Mouse (Mus musculus): ENCODE data around the gene Btbd35f1.
"Not testable (repeated sequence)": the region's sequence is repeated elsewhere in the genome, so short reads cannot be mapped to it uniquely, and the experiment has no call there.

The Btbd35f1 gene

DNA sequence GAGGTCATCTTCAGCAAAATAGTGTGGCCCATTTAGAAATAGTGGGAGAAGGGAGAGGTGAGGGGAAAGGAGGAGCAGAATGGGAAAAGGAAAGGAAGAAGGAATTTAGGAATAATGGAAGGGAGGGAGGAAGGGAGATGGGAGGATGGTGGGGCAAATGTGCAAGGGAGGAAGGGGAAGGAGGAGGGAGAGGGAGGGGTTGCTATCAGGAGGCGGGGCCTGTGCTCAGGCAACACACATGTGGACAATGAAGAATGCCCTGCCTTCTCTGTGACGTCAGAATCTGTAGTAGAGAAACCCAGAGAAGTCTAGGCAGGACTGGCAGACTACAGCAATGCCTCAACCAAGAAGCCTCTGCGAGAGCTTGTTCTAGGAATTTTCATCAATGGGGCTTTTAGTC is at the start of gene Btbd35f1:
Gene Btbd35f1 (plus strand): TSS at position 301 of the 400 bp plus-strand sequence.
- not testable (repeated sequence) for DNase-seq (ENCODE audit: low spot score)

DNA sequence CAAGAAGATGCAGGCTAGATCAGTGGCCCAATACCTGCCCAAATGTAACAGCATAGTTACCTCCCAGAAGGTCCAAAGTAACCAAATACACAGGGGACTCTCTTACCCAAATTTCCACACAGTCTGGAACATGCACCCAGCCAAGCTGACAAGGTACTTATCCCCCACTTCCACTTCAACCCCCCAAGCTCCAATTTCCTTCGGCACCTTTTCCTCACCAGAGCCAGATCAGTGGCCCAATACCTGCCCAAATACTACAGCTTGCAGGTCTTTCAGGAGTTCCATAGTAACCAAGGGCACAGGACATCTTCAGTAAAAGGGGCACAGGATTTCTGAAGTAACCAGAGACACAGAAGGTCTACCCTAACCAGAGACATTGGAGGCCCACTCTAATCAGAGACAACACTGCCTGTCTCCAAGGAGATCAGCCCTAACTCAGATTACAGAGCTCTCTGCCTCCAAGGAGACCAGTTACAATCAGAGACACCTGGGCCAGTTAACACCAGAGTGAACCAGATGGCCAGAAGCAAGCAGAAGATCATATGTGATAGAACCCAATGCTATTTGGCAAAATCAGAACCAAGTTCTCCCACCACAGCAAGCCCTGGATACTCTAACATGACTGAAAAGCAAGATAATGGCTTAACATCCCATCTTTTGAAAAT is 31.2 kb downstream of the Btbd35f1 start:
- not testable (repeated sequence) for DNase-seq (ENCODE audit: low spot score)

DNA sequence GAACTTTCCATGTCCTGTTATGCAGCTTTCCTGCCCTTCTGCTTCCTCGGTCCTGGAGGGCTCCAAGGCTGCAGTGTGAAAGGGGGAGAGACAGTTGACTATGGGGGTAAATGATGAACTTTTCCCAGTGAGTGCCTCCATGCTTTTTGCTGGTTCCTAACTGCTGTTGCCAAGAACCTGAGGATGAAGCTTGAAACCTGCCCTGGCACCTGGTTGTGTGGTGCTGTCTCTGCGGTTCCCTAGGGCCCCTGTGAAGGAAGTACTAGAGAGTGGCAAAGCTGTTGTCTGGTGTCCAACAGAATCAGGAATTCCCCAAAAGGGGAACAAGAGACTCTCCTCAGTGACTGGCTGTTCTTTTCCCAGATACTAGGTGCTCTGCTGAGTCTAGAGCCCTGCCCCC is 41.2 kb downstream of the Btbd35f1 start:
- not testable (repeated sequence) for DNase-seq (ENCODE audit: low spot score)

DNA sequence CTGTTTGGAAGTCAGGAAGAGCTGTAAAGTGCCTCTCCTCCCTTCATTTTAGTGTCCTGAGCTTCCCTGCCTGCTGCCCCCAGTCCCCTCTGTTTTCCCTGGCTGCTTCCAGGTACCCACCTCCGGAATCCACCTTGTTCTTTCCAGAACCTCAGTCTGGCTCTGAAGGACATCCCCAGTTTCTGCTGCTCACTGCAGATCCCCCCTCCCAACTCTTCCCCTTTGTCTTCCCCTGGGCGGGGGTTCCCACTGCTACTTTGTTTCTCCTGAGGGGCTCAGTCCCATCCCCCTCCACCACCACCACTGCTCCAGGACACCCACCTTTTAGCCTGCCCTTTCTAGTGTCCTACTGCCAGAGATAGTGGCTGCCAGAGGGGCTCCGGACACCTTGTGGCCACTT is 41.6 kb downstream of the Btbd35f1 start:
- DNase-seq (ENCODE audit: low spot score), result not testable (repeated sequence)
